Mouse (Mus musculus): ENCODE data around the gene Nrde2. TPM values are rescaled to one million over a fixed set of nuclear protein-coding genes. Genes with fewer than 3 reads are reported as not detected.

Nrde2 gene
- total and polyA plus RNA-seq, 3 experiments: 18.9 to 25.6 (median 23.6) TPM

DNA sequence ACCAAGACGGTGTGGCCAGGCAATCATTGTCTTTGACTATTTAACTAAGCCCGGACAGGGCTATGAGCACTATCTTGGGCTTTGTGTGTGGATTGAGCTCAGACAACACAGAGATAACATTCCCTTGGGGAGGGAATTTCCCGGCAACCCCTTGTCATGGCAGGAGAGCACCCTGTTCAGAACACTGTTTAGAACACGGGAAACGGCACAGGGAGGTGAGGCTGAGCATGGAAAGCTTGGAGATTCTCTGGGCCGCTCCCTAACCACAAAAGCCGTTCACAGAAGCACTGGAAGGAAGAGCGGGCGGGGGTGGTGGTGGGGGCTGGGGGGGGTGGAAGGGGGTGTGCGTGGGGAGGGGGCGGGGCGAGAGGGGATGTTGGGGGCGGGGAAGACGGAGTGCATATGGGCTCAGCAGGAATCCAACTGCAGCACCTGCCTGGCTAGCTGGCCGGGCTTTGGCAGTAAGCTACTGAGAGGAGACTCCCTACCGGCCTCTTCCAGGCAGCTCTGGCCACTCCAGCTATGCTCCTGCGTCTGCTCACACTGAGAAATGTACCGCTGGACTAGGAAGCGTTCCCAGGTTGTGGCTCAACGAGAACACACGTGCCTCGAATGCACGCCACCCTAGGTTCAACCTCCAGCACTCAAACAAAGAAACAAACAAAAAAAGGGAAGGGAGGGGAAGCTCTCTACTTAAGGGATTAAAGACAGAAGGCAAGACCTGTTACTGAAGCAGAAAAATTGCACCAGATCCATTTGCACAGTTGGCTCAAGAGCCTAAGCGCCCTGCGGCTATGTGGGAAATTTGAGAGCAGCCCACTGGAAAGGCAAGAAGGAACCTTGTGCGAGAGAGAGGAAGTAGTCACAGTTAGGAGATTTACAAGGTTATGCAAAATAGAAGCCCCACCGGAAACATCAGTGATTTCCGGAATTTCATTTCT, 8.7 kb upstream of the Nrde2 start:
- Histone ChIP-seq H3K27ac (ENCODE audit: insufficient read depth, low read depth) (no peak overlapping the region), H3K9ac (ENCODE audit: insufficient read depth, low read depth) (no peak overlapping the region), H3K4me1 (ENCODE audit: control insufficient read depth in 1 of 2, insufficient read depth in 2 of 2) (peaks cover 7 to 14% of the 10 kb centered on the region in 2 experiments), H3K9me3 (replicated peaks; ENCODE audit: low read length) (no peaks in the 10 kb centered on the region), H3K36me3 (replicated peaks in 1 of 2; ENCODE audit: control insufficient read depth in 1 of 2, insufficient read depth in 1 of 2, low read length in 1 of 2) (no peaks in the 10 kb centered on the region), H3K79me2 (replicated peaks; ENCODE audit: control insufficient read depth, extremely low read depth, insufficient read depth, poor library complexity, severe bottlenecking) (no peaks in the 10 kb centered on the region), H3K4me2 (ENCODE audit: insufficient read depth, low read depth, poor library complexity, severe bottlenecking) (no peak overlapping the region), H3K27me3 (replicated peaks) (no peaks in the 10 kb centered on the region), H3K4me3 (replicated peaks in 1 of 3; ENCODE audit: low read depth in 2 of 3, low read length in 2 of 3, poor library complexity in 1 of 3) (no peak overlapping the region)
- TF ChIP-seq MAZ (IDR thresholded peaks at IDR 0.05; ENCODE audit: low read depth, low read length) (no peak), BHLHE40 (IDR thresholded peaks at IDR 0.05; ENCODE audit: low read depth, low read length) (peak; percentile 10; the same call in 1 of the 2 replicates), TBP (conservative IDR thresholded peaks at IDR 0.05; ENCODE audit: low read depth, low read length) (no peak), ZC3H11A (IDR thresholded peaks at IDR 0.05; ENCODE audit: low read depth, low read length) (no peak), TCF12 (IDR thresholded peaks at IDR 0.05; ENCODE audit: low read depth, low read length) (no peak), ELF1 (IDR thresholded peaks at IDR 0.05; ENCODE audit: low read depth, low read length) (peak; percentile 24; the same call in 1 of the 2 replicates), ZNF384 (IDR thresholded peaks at IDR 0.05; ENCODE audit: low read depth, low read length) (no peak), CHD2 (IDR thresholded peaks at IDR 0.05; ENCODE audit: low read length) (no peak), USF1 (IDR thresholded peaks at IDR 0.05; ENCODE audit: low read depth, low read length) (no peak), MEF2A (IDR thresholded peaks at IDR 0.05; ENCODE audit: borderline replicate concordance, low read depth, low read length) (no peak), POLR2A (IDR thresholded peaks at IDR 0.05; ENCODE audit: low read depth, low read length) (0 out of 2 replicates have a peak, but pooled peaks have one; percentile 23), EP300 (IDR thresholded peaks at IDR 0.05; ENCODE audit: low read length) (peak; percentile 38; the same call in 1 of the 2 replicates)
- dilution Hi-C loops (cut with MboI; ENCODE audit: extremely low pct_ligation_motif_present, extremely low pct_unique_long_range_greater_than_20kb, low sequenced_read_pairs) (no loop called here), in situ Hi-C loops (cut with MboI; ENCODE audit: low pct_ligation_motif_present, low pct_unique_long_range_greater_than_20kb, low sequenced_read_pairs) (loop anchor here (10.0 kb wide), 3 partner anchors 257 to 677 kb away; no protein-coding TSS in a partner anchor)
- DNase-seq (ENCODE audit: extremely low read depth): peak; percentile 55

GRCm38 (mm10) chr12:100167502-100167901, 8.0 kb upstream of the Nrde2 start:
- Histone ChIP-seq H3K4me1 (ENCODE audit: control insufficient read depth in 1 of 2, insufficient read depth in 2 of 2) (peaks cover 7 to 14% of the 10 kb centered on the region in 2 experiments), H3K9me3 (replicated peaks; ENCODE audit: low read length) (no peaks in the 10 kb centered on the region), H3K27ac (ENCODE audit: insufficient read depth, low read depth) (no peak overlapping the region), H3K4me2 (ENCODE audit: insufficient read depth, low read depth, poor library complexity, severe bottlenecking) (no peak overlapping the region), H3K79me2 (replicated peaks; ENCODE audit: control insufficient read depth, extremely low read depth, insufficient read depth, poor library complexity, severe bottlenecking) (no peaks in the 10 kb centered on the region), H3K27me3 (replicated peaks) (no peaks in the 10 kb centered on the region), H3K36me3 (replicated peaks in 1 of 2; ENCODE audit: control insufficient read depth in 1 of 2, insufficient read depth in 1 of 2, low read length in 1 of 2) (no peaks in the 10 kb centered on the region), H3K9ac (ENCODE audit: insufficient read depth, low read depth) (no peak overlapping the region), H3K4me3 (replicated peaks in 1 of 3; ENCODE audit: low read depth in 2 of 3, low read length in 2 of 3, poor library complexity in 1 of 3) (no peak overlapping the region)
- no peak for TF ChIP-seq HCFC1 (IDR thresholded peaks at IDR 0.05; ENCODE audit: low read depth, low read length)
- no peak for TF ChIP-seq ZC3H11A (IDR thresholded peaks at IDR 0.05; ENCODE audit: low read depth, low read length)
- no peak for TF ChIP-seq JUND (conservative IDR thresholded peaks at IDR 0.05; ENCODE audit: low read depth, low read length)
- TF ChIP-seq USF2 (conservative IDR thresholded peaks at IDR 0.05; ENCODE audit: low read depth, low read length): no peak
- in situ Hi-C loops (cut with MboI; ENCODE audit: low pct_ligation_motif_present, low pct_unique_long_range_greater_than_20kb, low sequenced_read_pairs) (loop anchor here (10.0 kb wide), 3 partner anchors 257 to 677 kb away; no protein-coding TSS in a partner anchor), dilution Hi-C loops (cut with MboI; ENCODE audit: extremely low pct_ligation_motif_present, extremely low pct_unique_long_range_greater_than_20kb, low sequenced_read_pairs) (no loop called here)
- DNase-seq (ENCODE audit: extremely low read depth): no peak
